Mouse (Mus musculus) Muller cell, postnatal 12 days (primary cell): ENCODE data around the gene Spred3.
A peak's percentile ranks its signal among the peaks of the same experiment; 100 is the strongest.
"Not testable (repeated sequence)": the region's sequence is repeated elsewhere in the genome, so short reads cannot be mapped to it uniquely, and the experiment has no call there.

Experiments
- DNase-seq: peaks from one replicate; pipeline ENCODE4 v3.0.0-alpha.2; 2015; ENCODE audit errors: inconsistent ontology term

The Spred3 gene

DNA sequence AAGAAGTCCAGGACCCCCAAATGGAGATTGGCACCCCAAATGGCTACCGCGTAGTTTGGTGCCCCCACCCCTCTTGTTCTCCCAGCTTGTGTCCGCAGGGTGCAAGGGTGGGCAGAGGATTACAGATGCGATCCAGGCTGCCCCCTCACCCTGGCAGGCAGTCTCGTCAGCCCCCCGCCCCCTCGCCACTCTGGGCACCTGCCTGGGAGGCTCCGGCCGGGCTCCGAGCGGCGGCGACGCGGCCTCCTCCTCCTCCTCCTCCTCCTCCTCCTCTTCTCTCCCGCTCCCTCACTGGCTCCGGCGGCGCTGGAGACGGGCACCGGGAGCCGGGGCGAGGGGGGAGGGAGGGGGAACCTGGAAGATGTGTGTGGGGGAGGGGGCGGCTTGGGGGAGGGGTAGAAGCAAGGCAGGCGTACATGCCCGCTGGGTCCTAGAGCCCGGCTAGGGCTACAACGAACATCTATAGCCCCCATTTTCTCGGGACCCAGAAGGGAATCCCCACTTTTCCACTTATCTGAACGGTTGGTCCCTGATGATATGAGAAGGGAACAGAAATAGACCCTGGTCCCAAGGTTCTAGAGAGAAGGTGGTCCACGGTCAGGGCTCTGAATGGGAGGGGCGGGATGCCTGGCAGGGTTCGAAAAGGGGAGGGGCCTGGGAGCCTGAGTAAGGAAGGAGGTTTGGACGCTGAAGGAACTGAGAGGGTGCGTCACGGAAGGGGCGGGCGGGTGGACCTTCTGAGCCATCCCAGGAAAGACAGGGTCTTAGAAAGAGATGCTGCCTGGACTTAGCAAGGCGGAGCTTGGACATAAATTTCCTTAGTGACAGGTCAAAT lies 763 bp downstream of the Spred3 start:
- DNase-seq, result peak; percentile 98

DNA sequence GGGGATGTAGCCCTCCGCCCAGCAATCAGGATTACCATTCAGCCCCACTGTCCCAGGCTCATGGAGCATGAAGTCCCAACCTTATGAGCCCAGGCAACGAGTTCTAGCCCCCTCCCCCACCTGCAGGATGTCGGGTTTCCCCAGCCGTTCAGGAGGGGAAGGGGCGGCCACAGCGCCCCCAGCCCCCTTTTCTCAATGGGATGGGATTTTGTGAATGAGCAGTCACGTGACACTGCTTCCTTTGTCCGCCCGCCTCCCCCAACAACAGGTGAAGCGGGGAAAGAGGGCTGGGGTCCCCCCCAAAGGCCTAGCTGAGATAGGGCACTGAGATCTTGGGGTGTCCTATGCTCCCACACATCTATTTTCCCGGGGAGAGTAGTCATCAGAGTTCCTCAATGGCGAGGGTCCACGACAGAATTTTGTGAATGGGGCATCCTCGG lies 1.4 kb downstream of the Spred3 start:
- peak; percentile 36 for DNase-seq

GRCm38 (mm10) chr7:29168121-29168695 lies 2.0 kb downstream of the Spred3 start:
- DNase-seq, result peak; percentile 75

GRCm38 (mm10) chr7:29167656-29168055 lies 2.6 kb downstream of the Spred3 start:
- DNase-seq, result no peak

GRCm38 (mm10) chr7:29162750-29163525 lies 7.3 kb downstream of the Spred3 start:
- DNase-seq, result no peak

GRCm38 (mm10) chr7:29162294-29162693 lies 7.9 kb downstream of the Spred3 start:
- no peak for DNase-seq

GRCm38 (mm10) chr7:29158264-29158663 lies 11.9 kb downstream of the Spred3 start:
- peak; percentile 71 for DNase-seq

DNA sequence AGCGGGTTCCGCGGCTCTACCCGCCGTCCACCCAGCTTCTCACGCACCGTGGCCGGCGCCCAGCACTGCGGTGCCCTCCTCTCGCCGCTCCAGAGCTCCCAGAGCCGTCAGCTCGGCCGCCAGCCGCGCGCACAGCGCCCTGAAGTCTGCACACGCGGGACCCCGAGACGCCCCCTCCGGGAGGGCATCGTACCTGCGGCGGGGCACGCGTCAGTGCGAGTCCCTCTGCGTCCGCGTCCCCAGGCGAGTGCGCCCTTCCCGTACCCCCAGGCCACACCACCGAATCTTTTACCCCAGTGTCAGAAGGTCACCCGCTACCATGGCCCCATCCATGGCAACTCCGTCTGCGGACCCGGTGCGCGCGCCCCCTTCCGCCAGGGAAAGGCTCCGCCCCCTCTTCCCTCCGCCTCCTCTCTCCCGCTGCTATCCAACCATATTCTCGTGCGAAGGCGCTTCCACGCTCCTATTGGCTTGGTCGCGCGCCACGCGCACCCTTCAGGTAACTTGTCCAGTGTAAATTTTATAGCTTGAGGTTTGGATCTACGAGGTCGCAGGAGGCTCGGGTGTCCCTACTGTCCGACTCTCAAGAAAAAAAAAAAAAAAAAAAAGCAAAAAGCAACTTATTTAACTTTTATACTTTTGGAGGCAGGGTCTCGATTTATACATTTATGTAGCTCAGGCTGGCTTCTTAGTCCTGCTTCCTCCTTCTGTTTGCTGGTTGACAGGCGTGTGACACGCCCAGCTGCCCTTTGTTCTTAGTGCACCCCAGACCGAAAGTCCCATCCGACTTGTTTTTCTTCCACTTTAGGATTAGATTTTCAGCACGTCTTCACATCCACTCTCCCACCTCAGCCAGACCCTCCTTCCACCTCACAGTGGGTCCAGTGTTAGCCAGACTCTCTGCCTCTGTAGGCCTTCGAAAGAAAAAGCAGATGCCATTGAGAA lies 14.1 kb downstream of the Spred3 start, which contains the start of gene Fam98c:
Gene Fam98c (minus strand): TSS at position 397 of the 945 bp plus-strand sequence.
- peak; percentile 90 for DNase-seq

GRCm38 (mm10) chr7:29155196-29155837 lies 14.9 kb downstream of the Spred3 start:
- DNase-seq, result peak; percentile 91

DNA sequence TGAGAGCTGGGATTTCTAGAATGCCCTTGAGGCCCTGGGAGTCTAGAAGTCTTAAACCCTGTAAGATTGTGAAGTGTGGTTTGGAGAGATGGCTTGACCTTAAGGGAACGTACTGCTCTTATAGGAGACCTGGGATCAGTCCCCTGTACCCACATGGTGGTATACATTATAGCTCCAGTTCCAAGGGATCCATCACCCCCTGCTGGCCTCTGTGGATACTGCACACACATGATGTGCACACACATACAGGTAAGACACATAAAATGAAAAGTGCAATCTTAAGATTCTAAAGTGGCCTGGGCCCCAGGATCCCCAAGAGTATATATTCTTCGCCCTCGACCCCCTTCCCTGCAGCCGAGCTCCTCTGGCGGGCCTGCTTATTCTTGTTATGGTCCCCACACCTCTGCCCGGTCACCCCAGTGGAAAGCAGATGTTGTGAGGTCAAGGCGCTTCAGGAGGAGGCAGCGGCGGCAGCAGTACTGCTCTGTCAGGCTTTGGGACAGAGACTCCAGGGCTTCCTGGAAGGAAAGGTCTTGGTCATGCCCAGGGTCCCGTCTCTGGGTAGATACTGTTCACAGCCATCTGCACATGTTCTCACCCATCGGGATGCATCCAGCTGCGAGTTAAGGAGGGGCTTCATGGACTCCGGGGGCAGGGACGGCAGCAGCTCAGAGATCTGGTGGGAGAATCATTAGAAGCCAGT lies 16.0 kb downstream of the Spred3 start:
- DNase-seq, result no peak

GRCm38 (mm10) chr7:29151486-29151885 lies 18.7 kb downstream of the Spred3 start:
- DNase-seq, result no peak

GRCm38 (mm10) chr7:29148771-29149170 lies 21.4 kb downstream of the Spred3 start:
- no peak for DNase-seq

DNA sequence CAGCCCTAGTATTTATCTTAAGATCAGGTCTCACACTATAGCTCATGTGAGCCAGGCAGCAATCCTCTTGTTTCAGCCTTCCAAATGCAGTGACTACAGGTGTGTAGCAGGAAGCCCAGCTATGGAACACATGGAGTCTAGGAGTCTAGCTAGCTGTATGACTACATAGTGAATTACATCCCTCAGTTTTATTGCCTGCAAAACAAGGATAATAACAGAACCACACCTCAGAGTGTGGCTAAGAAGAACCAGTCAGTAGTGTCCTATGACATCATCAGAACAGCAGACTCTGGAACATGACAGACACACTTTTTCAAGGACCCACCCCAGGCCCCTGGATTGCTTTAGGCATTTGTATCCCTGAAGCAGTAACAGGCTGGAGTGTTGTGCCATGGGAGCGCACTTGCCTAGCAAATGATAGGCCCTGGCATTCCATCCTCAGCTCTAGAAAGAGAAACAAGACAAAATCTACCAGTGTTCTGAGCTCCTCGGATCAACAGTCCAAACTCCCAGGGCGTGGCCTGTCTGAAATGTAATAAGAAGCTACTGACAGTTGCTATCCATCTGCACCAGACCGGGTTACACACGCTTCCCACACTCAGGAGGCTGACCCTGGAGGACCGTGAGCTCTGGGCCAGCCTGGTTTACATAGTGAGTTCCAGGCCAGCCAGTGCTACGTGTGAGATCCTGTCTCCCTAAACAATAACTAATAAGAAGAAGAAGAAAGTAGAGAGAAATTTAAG lies 23.4 kb downstream of the Spred3 start:
- DNase-seq, result no peak

DNA sequence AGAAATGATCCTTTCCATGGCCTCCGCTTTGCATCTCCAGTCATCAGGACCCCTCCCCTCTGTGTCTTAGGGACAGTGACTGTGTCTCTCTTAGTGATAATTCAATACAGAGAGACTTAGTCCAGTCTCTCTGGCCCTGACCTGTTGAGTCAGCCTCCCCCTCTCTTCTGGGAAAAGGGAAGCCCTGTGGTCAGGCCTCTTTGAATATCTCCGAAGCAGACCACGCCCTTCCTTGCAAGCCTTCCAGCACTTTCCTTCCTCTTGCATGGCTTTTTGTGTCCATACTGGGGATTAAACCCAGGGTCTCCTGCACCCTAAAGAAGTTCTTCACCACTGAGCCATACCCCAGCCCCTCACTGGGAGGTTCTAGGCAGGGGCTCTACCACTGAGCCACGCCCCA lies 26.2 kb downstream of the Spred3 start:
- no peak for DNase-seq

DNA sequence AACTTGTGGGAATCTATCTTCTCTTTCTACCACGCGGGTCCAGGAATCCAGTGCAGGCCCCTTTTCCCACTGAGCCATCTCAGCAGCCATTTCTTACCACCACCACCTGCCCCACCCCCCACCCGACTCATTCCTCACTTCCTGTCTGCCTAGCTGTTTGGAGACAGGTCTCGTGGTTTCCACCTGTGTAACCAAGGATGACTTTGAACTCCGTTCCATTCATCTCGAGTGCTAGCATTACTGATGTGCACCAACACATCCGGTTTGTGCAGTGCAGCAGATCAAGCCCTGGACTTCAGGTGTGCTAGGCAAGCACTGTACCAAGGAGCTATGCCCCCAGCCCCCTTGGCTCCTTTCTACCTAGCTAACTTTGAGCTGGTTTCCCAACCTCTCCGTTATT lies 28.8 kb downstream of the Spred3 start:
- no peak for DNase-seq

GRCm38 (mm10) chr7:29139237-29139636 lies 31.0 kb downstream of the Spred3 start:
- not testable (repeated sequence) for DNase-seq

- no peak for DNase-seq
Observed at GRCm38 (mm10) chr7:29137429-29137828, 32.8 kb downstream of the Spred3 start.

- no peak for DNase-seq
Observed at GRCm38 (mm10) chr7:29134693-29135386, 35.4 kb downstream of the Spred3 start, which contains the start of gene Rasgrp4. TSS of gene Rasgrp4 (plus strand) at chr7:29134851.

GRCm38 (mm10) chr7:29134230-29134629 lies 36.0 kb downstream of the Spred3 start:
- DNase-seq, result no peak
